Mouse (Mus musculus): ENCODE results near the gene Klhl22. TPM values are rescaled to one million over a fixed set of nuclear protein-coding genes. Genes with fewer than 3 reads are reported as not detected.

Klhl22 gene
- polyA plus RNA-seq, 1 experiment, result 106 TPM

DNA sequence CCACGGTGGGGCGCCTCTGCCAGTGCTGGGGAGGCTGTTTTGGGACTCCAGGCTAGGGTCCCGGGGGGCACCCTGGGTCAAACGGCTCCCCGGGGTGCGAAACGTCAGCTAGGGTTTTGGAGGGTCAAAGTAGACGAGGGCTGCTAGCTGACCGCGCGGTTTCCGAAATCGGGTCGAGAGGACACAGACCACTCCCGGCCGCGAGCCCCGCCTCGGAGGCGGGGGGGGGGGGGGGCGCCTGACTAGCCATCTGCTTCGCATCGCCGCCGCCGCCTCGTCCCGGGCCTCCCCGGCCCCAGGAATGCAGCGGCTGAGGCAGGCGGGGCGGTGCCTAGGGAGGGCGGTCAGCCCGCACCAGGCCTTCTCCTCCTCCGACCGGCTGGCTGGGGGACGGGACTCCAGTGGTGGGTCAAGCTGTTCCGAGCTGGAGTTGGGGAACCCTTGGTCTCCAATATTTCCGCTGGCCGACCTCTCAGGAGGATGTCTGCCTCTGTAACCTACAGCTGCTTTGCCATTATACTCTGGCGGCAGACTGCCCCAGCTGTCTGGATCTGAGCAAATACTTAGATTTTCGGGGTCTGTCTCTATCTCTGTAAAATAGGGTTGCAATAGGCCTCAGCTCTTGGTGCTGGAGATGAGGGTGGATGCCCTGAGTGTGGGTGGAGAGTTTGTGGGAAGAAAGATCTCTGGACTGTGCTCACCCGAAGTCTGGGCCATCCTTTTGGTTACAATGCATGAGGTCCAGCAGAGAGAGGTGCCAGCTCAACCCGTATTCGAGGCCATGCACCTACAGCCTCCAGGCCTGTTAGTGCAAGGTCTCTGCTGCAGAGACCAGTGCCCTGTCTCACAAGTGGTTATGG is 39.1 kb downstream of the Klhl22 start:
- no peak for DNase-seq (ENCODE audit: extremely low spot score in 1 of 2, low spot score in 1 of 2)

DNA sequence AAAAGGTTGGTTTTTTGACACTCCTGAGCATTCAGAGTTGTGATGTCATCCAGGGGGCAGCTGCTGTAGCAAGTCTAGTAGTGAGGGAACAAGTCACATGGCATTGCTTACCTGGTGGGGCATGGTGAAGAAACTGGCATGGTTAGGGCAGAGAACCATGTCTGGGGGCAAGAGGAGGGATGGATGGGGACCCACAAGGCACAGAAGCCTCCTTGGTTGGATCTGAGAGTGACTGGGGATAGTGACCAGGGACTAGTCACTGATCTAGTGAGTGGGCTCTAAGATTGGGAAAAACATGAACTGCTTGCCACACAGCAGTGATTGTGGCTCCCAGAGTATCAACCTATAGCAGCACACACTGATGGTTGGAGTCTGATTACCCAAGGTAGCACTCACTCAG is 40.2 kb downstream of the Klhl22 start:
- DNase-seq (ENCODE audit: extremely low spot score in 1 of 2, low spot score in 1 of 2), result no peak

DNA sequence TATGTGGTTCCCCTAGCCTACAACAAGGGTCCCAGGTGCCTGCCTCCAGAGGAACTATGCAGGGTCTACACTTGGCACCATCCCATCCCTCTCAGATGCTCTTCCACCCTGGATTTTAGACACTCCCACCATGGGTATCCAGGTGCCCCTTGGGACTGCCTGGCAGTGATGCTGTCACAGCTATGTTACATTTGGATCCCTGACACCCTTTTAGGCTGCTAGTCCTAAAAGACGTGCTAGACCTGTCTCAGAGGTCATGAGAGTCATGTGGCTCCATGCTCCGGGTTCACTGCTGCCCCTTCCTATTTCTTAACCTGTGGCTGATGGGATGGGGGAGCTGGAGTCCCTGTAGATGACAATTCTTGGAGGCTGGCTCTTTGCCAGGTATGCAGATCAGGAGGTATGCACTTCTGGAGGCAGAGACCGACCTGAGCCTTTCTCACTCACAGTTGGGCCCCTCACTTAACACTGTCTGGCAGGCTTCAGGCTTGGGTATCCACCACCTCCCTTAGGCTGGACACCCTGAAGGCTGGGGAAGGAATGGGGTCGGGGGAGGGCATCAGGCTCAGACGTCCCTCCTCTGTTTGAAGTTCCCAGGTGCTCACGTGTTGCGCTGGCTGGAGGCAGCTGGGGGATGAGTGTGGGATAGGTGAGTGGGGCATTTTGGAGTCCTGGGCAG is 42.5 kb downstream of the Klhl22 start:
- DNase-seq (ENCODE audit: extremely low spot score in 1 of 2, low spot score in 1 of 2), result no peak

DNA sequence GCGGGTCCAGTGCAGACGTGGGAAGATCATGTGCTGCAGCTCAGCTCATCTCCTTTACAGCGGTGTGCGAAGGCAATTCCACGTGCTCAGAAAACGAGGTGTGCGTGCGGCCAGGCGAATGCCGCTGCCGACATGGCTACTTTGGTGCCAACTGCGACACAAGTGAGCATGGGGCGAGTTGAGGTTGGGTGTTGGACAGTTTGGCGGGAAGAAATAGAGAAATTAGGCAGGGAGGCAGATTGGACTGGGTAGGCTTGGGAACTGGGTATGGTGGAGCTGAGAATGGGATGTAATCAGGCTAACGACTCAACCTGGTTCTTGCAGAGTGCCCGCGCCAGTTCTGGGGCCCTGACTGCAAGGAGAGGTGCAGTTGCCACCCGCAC is 43.0 kb downstream of the Klhl22 start:
- no peak for DNase-seq (ENCODE audit: extremely low spot score in 1 of 2, low spot score in 1 of 2)

DNA sequence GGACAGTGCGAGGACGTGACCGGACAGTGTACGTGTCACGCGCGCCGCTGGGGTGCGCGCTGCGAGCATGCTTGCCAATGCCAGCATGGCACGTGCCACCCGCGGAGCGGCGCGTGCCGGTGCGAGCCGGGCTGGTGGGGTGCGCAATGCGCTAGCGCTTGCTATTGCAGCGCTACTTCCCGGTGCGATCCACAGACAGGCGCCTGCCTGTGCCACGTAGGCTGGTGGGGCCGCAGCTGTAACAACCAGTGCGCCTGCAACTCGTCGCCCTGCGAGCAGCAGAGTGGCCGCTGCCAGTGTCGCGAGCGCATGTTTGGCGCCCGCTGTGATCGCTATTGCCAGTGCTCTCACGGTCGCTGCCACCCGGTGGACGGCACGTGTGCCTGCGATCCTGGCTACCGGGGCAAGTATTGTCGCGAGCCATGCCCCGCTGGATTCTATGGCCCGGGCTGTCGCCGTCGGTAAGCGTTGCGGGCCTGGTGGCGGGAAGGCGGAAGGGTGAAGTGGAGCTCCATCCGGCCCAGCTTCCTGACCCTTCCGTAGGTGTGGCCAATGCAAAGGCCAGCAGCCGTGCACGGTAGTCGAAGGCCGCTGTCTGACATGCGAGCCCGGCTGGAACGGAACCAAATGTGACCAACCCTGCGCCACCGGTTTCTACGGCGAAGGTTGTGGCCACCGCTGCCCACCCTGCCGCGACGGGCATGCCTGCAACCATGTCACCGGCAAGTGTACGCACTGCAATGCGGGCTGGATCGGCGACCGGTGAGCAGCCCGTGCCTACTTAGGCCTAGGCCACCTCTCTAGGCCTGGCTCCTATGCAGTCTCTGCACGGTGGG is 43.6 kb downstream of the Klhl22 start:
- peak in 1 of 2 experiments; percentile 57 for DNase-seq (ENCODE audit: extremely low spot score in 1 of 2, low spot score in 1 of 2)

DNA sequence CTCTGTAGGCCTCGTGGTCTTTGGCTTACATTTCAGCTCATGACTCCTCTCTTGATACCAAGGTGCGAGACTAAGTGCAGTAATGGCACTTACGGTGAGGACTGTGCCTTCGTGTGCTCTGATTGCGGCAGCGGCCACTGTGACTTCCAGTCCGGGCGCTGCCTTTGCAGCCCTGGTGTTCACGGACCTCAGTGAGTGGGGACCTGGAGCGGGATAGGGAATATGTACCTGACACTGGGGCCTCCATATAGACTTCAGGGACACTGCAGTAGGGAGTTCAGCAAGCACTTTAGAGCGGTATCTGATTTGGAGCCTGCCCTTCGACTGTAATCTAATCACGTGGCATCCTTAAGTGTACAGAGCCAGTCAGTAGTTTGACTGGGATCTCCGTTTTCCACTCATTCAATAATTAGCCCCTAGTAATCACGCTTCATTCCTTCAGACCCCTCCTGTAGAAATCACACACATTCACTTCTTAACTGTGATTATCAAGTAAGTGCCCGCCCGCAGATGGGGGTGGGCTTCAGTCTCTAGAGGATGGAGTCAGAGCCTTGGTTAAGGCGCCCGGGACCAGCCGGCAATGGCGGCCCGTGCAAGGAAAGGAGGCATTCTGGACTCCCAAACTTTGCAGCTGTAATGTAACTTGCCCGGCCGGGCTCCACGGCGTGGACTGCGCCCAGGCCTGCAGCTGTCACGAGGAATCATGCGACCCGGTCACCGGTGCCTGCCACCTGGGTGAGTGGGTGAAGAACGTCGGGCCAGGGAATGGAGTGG is 44.4 kb downstream of the Klhl22 start:
- DNase-seq (ENCODE audit: extremely low spot score in 1 of 2, low spot score in 1 of 2), result no peak

DNA sequence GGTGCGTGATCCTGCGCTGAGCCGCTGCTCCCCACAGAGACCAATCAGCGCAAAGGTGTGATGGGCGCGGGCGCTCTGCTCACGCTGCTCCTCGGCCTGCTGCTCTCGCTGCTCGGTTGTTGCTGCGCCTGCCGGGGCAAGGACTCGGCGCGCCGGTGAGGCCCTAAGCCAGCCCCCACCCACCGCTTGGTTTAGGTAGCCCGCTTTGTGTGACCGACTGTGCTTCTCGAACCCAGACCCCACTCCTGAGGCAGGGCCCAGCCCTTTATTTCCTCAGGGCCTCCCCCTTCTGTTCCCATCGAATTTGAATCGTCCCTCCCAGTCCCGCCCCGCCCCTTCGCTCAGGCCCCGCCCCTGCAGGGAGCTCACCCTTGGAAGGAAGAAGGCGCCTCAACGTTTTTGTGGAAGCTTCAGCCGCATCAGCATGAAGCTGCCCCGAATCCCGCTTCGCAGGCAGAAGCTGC is 45.1 kb downstream of the Klhl22 start:
- no peak for DNase-seq (ENCODE audit: extremely low spot score in 1 of 2, low spot score in 1 of 2)

DNA sequence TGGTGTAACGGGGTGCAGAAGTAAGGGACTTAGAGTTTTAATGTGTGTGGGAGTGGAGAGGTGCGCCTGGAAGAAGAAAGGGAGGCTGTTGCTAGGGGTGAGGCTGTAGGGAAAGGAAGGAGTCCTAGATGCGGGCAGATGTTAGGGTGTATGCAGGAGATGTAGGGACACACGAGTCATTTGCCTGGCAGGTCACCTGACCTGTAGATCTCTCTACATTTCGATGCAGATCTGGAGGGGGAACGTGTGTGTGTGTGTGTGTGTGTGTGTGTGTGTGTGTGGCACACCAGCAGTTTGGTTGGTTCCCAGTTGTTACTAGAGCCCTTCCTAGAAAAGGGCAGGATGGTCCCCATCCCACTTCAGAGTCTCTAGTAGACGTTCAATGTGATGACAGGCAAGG is 45.6 kb downstream of the Klhl22 start:
- DNase-seq (ENCODE audit: extremely low spot score in 1 of 2, low spot score in 1 of 2), result no peak

DNA sequence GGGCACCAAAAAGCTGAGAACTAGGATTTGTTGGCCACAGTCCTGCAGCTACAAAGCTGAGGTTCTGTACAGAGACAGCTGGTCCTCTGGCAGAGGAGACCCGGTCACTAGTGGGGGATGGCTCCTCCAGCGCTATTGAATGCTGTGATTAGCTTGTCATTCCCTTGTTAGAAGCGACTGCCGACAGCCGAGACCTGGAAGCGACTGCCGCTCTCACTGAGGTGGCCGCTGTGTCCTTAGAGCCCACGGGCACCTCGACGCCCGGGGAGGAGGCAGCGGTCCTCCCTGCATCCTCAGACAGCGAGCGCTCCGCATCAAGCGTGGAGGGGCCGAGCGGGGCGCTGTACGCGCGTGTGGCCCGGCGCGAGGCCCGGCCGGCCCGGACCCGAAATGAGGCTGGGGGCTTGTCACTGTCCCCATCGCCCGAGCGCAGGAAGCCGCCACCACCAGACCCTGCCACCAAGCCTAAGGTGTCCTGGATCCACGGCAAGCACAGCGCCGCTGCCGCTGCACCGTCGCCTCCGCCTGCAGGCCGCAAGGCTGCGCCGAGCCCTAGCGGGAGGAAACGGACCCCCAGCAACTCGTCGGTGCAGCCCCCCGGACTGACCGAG is 47.3 kb downstream of the Klhl22 start:
- DNase-seq (ENCODE audit: extremely low spot score in 1 of 2, low spot score in 1 of 2), result no peak

DNA sequence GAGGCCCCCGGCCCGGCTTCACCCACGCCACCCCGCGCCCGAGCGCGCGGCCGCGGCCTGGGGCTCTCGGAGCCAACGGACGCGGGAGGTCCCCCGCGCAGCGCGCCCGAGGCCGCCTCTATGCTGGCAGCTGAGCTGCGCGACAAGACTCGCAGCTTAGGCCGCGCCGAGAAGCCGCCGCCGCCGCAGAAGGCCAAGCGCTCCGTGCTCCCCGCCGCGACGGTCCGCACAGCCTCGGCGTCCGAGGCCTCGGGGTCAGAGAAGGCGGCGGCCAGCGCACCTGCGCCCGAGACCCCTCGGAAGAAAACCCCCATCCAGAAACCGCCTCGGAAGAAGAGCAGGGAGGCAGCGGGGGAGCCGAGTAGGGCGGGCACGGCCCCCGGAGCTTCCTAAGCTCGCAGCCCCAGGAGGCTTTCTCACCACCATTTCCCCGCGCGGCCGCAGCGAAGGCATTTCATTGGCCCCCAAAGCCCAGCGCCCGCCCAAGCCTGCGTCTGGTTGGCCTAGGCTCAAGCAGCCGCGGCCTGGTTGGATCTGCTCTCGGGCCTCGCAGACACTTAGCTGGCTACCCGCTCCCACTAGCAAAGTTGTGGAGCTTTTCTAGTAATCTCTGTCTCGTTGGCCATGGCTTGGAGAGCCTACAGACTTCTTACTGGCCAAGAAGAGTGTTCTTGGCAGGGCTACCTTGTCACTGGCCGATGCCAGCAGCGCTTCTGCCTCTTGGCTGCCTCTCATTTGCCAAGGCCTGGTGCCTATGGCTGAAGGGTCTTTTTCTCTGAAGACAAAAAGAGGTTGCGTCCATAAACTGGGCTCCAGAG is 48.0 kb downstream of the Klhl22 start:
- peak; percentile 61 to 92 for DNase-seq (ENCODE audit: extremely low spot score in 1 of 2, low spot score in 1 of 2)

DNA sequence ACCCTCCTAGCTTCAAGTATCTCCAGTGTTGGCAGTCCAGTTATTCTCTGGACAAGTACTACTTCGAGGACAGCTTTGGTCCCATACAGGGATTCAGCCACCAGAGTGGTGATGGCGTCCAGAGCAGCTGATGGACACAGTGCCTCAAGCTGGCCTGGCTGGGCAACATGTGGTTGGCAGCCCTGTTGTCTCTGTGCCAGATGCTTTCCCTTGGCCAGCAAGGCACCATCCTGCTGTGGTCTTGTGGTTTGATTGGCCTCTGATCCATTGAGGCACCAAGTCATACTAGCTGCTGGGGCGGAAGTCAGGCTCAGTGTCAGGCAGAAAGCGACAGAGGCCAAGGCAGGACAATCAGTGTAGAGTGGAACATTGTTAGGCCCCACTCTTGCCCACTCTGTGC is 49.7 kb downstream of the Klhl22 start:
- DNase-seq (ENCODE audit: extremely low spot score in 1 of 2, low spot score in 1 of 2), result no peak

DNA sequence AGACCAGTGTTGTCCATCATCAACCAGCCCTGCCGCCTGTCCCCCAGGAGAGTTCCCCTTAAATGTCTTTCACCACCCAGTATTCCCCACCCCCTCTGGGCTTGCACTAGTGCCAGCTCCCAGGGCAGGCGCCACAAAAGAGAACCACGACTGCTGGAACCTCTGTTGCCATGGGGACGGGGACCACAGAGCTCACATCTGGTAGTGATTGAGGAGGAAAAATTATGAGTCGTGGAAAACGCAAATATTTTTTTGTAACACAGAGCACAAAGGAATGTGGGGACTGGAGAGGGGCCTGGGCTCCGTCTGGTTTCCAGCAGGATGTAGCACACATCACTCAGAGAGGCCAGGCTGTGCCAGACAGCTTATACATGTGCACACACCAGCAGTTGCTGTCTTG is 50.3 kb downstream of the Klhl22 start:
- DNase-seq (ENCODE audit: extremely low spot score in 1 of 2, low spot score in 1 of 2), result no peak

DNA sequence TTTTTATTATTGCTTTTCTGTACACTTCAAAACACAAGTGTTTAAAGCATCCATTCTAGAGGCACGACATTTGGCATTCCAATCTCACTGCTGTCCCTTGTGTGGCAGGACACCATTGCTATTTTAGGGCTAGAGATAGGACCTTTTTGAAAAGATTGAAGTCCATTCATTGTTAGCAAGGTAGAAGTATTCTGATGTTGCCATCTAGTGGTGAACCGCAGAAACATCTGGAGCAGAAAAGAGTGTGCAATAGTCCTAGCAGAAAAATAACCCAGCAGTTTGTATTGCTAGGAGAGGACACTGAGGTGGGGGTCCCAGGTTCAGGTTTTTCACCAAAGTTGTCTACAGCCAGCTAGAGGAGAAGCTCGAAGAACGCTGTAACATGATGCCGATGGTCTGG is 52.7 kb downstream of the Klhl22 start:
- peak in 1 of 2 experiments; percentile 69 for DNase-seq (ENCODE audit: extremely low spot score in 1 of 2, low spot score in 1 of 2)

DNA sequence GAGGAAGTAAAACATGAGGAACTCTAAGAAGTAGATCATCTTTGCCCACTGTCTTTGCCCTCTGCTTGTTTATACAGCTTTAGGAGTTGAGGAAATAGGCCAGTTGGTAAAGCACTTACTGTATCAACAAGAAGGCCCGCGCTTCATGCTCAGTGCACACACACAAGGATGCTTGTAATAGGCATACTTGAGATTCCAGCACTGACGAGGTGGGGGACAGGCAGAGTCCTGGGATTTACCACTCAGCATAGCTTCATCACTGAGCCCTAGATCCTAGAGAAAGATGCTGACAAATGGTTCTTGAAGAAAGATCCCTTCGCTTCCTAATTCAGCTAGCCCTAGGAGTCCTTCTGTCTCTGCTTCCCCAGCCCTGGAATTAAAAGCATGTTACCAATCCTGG is 53.8 kb downstream of the Klhl22 start:
- no peak for DNase-seq (ENCODE audit: extremely low spot score in 1 of 2, low spot score in 1 of 2)

DNA sequence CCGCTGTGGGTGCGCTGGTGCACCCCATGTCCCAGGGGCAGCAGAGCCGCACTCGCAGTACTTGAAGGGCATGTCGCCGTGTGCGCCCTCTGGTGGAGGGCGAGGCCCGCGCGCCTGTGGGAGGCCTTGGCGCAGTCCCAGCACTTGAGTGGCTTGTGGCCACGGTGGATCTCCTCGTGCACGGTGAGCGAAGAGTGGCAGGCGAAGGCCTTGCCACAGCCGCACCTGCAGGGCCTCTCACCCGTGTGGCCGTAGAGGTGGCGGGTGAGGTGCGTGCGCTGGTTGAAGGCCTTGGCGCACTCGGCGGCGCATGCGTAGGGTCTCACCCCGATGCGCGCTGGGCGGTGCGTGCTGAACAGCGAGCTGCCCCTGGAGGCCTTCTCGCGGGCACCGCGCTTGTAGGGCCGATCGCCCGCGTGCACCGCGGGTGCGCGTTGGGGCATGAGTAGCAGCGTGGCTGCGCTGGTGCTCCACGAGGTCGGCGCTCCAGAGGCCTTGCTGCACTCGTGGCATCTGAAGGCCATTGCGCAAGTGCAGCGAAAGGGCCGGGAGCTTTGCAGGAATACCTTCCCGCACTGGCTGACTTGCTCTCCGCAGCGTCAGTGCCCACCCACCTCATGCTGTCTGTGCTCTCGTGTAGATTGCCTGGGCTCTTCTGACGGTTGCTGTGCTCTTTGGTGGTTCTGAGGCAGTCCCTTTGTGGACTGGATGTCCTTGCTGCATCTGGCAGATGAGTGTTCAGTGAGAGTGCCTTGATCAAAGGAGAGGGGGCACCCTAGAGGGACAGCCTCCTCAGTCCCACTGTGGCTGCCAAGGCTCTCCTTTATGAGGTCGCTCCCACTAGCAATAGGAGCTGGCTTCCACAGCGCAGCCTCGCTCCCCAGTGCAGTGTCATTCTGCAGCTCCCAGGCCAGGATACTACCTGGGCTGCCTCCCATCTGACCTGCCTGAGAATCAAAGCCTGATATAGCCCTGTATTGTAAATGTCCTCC is 56.3 kb downstream of the Klhl22 start:
- DNase-seq (ENCODE audit: extremely low spot score in 1 of 2, low spot score in 1 of 2), result peak in 1 of 2 experiments; percentile 62

DNA sequence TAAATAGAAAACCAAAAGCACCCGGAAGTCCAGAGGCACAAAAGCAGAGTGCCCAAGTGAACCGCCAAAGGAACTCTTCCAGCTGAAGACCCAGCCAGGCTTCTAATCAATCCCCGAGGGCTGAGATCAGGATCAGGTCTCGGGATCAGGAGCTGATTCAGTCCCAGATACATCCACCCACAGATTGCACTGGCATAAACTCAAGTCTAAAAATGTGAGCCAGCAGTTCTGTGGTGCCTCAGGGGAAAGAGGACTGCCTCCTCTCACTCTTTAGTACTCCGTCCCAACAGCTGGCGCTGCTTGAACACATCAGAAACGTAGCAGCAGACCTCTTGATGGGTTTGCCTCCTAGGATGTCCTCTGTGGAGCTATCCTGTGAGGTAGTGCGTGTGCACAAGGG is 57.1 kb downstream of the Klhl22 start:
- DNase-seq (ENCODE audit: extremely low spot score in 1 of 2, low spot score in 1 of 2), result no peak

DNA sequence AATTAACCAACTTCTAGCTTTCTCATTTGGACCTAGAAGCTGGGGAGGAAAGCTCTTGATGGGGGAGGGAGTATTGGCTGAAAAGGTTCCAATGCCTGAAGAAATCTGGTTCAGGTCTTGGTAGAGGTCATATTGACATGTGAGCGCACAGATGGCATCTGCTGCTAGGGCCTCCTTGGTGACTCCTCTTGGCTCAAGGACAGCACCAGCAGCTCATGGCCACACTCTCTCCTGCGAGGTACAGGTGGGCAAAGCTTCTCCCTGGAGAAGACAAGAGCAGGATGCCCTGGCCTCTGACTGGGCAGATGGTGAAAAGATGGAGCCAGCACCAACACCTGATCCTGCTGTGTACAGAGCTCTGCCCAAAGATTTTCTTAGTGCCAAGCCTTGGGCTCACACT is 67.1 kb downstream of the Klhl22 start:
- no peak for DNase-seq (ENCODE audit: extremely low spot score in 1 of 2, low spot score in 1 of 2)

DNA sequence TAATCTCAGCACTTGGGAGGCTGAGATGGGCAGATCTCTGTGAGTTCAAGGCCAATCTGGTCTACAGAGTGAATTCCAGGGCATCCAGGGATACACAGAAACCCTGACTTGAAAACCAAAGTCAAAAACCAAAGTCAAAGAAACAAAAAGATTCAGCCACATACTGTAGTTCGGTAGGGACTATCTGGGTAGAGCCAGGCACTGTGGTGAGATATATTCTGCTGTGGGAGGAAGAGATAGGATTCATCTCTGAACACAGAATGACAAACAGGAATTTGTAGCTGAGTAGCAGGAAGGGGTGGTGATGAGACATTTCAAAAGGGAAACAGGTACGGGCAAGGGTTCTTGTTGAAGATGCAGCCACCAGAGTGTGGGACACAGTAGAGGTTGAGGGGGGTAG is 68.8 kb downstream of the Klhl22 start:
- no peak for DNase-seq (ENCODE audit: extremely low spot score in 1 of 2, low spot score in 1 of 2)

Measured in frontal cortex, adult 2 months (tissue).